Mouse (Mus musculus): ENCODE results near the gene Gm20547. TPM values are rescaled to one million over a fixed set of nuclear protein-coding genes. Genes with fewer than 3 reads are reported as not detected.
"Not testable (repeated sequence)": the region's sequence is repeated elsewhere in the genome, so short reads cannot be mapped to it uniquely, and the experiment has no call there.

Gene Gm20547
- total and polyA plus RNA-seq, 3 experiments, result 0.03 TPM; not detected in 2

GRCm38 (mm10) chr17:34836856-34837221 is 45.0 kb downstream of the Gm20547 start, which contains the start of the genes Stk19 and Dxo (continued):
- TF ChIP-seq MAZ (IDR thresholded peaks at IDR 0.05; ENCODE audit: low read depth, low read length) (peak; percentile 90), MEF2A (IDR thresholded peaks at IDR 0.05; ENCODE audit: extremely low read depth, insufficient replicate concordance, low read depth, low read length, poor library complexity, severe bottlenecking) (no peak), SIN3A (IDR thresholded peaks at IDR 0.05; ENCODE audit: low read length) (peak; percentile 100), NELFE (IDR thresholded peaks at IDR 0.05; ENCODE audit: low read depth, low read length) (peak; percentile 74), RCOR1 (IDR thresholded peaks at IDR 0.05; ENCODE audit: low read depth, low read length) (no peak), CTCF (IDR thresholded peaks at IDR 0.05 in 2 of 3, conservative IDR thresholded peaks at IDR 0.05 in 1 of 3; ENCODE audit: control insufficient read depth in 1 of 3, insufficient read depth in 1 of 3, low read depth in 2 of 3, low read length in 3 of 3, poor library complexity in 1 of 3, severe bottlenecking in 1 of 3) (no peak), ETS1 (IDR thresholded peaks at IDR 0.05; ENCODE audit: low read depth, low read length) (peak; percentile 45), KAT2A (conservative IDR thresholded peaks at IDR 0.05; ENCODE audit: low read depth, low read length) (peak; percentile 83; the same call in 1 of the 2 replicates), TBP (IDR thresholded peaks at IDR 0.05; ENCODE audit: low read depth, low read length) (peak; percentile 48; the same call in 1 of the 2 replicates), GABPA (IDR thresholded peaks at IDR 0.05; ENCODE audit: low read depth, low read length) (0 out of 2 replicates have a peak, but pooled peaks have one; percentile 46), ZMIZ1 (IDR thresholded peaks at IDR 0.05; ENCODE audit: low read depth, low read length) (peak; percentile 79), ZKSCAN1 (IDR thresholded peaks at IDR 0.05; ENCODE audit: low read depth, low read length) (no peak), USF2 (IDR thresholded peaks at IDR 0.05; ENCODE audit: borderline replicate concordance in 1 of 2, insufficient read depth in 1 of 2, low read depth in 1 of 2, low read length in 2 of 2) (no peak), MAX (IDR thresholded peaks at IDR 0.05; ENCODE audit: low read length) (peak; percentile 54; the same call in 1 of the 2 replicates), NRF1 (IDR thresholded peaks at IDR 0.05; ENCODE audit: insufficient read depth, low read depth, low read length, poor library complexity, severe bottlenecking) (peak; percentile 36; the same call in 1 of the 2 replicates), TAL1 (IDR thresholded peaks at IDR 0.05; ENCODE audit: low read length) (no peak), SMC3 (IDR thresholded peaks at IDR 0.05; ENCODE audit: low read depth, low read length) (no peak), MAFK (IDR thresholded peaks at IDR 0.05; ENCODE audit: borderline replicate concordance, low read depth, low read length) (no peak), ZNF384 (IDR thresholded peaks at IDR 0.05; ENCODE audit: low read depth, low read length) (no peak)

GRCm38 (mm10) chr17:34836155-34836855 is 45.5 kb downstream of the Gm20547 start:
- peak overlapping the region; percentile 51 for H3K27ac ChIP-seq (ENCODE audit: control insufficient read depth, low read depth, low read length)
- DNase-seq (ENCODE audit: low read depth, low spot score), result no peak

GRCm38 (mm10) chr17:34830776-34831175 is 51.1 kb downstream of the Gm20547 start:
- H3K4me1 ChIP-seq (ENCODE audit: control insufficient read depth in 1 of 2, insufficient read depth in 2 of 2, low read length in 2 of 2); H3K79me2 ChIP-seq (ENCODE audit: control insufficient read depth, insufficient read depth, low read length, poor library complexity); DNase-seq (ENCODE audit: low read depth, low spot score); H3K36me3 ChIP-seq (ENCODE audit: control insufficient read depth in 1 of 2, insufficient read depth in 2 of 2, low read length in 2 of 2); H3K27ac ChIP-seq (ENCODE audit: control insufficient read depth, low read depth, low read length); H3K9ac ChIP-seq (ENCODE audit: control insufficient read depth, low read depth, low read length, poor library complexity, severe bottlenecking); H3K27me3 ChIP-seq (ENCODE audit: control insufficient read depth in 1 of 2, insufficient read depth in 2 of 2, low read length in 2 of 2); H3K4me3 ChIP-seq (ENCODE audit: control insufficient read depth in 1 of 2, insufficient read depth in 1 of 2, low read depth in 2 of 2, low read length in 2 of 2); H3K9me3 ChIP-seq (replicated peaks; ENCODE audit: insufficient read depth, low read length): not testable (repeated sequence)

More at GRCm38 (mm10) chr17:34836155-34836855, 45.5 kb downstream of the Gm20547 start:
- peak overlapping the region; percentile 91 to 96 for H3K4me3 ChIP-seq (ENCODE audit: control insufficient read depth in 1 of 2, insufficient read depth in 1 of 2, low read depth in 2 of 2, low read length in 2 of 2)
- peaks cover 7% of the 10 kb centered on the region for H3K79me2 ChIP-seq (ENCODE audit: control insufficient read depth, insufficient read depth, low read length, poor library complexity)
- TF ChIP-seq MYC (IDR thresholded peaks at IDR 0.05; ENCODE audit: low read depth, low read length), result no peak
- no peak for TF ChIP-seq CTCF (IDR thresholded peaks at IDR 0.05 in 2 of 3, conservative IDR thresholded peaks at IDR 0.05 in 1 of 3; ENCODE audit: control insufficient read depth in 1 of 3, insufficient read depth in 1 of 3, low read depth in 2 of 3, low read length in 3 of 3, poor library complexity in 1 of 3, severe bottlenecking in 1 of 3)
- TF ChIP-seq MYB (IDR thresholded peaks at IDR 0.05; ENCODE audit: low read depth, low read length), result no peak; the same call in 1 of the 2 replicates
- TF ChIP-seq NRF1 (IDR thresholded peaks at IDR 0.05; ENCODE audit: insufficient read depth, low read depth, low read length, poor library complexity, severe bottlenecking), result no peak
- no peak for TF ChIP-seq MEF2A (IDR thresholded peaks at IDR 0.05; ENCODE audit: extremely low read depth, insufficient replicate concordance, low read depth, low read length, poor library complexity, severe bottlenecking)
- no peak for TF ChIP-seq POLR2AphosphoS5 (IDR thresholded peaks at IDR 0.05; ENCODE audit: borderline replicate concordance, low read depth, low read length)
- no peak for TF ChIP-seq MXI1 (IDR thresholded peaks at IDR 0.05; ENCODE audit: low read depth, low read length)
- no peak for TF ChIP-seq GABPA (IDR thresholded peaks at IDR 0.05; ENCODE audit: low read depth, low read length)
- no peak for TF ChIP-seq ZNF384 (IDR thresholded peaks at IDR 0.05; ENCODE audit: low read depth, low read length)
- TF ChIP-seq TCF12 (IDR thresholded peaks at IDR 0.05; ENCODE audit: low read depth, low read length), result no peak
- no peak for TF ChIP-seq POLR2A (IDR thresholded peaks at IDR 0.05; ENCODE audit: control insufficient read depth in 1 of 2, insufficient read depth in 1 of 2, low read depth in 1 of 2, low read length in 2 of 2, poor library complexity in 1 of 2)
- TF ChIP-seq EP300 (IDR thresholded peaks at IDR 0.05; ENCODE audit: low read depth in 1 of 2, low read length in 2 of 2), result no peak
- TF ChIP-seq SIN3A (IDR thresholded peaks at IDR 0.05; ENCODE audit: low read length), result no peak
- TF ChIP-seq MAX (IDR thresholded peaks at IDR 0.05; ENCODE audit: low read length), result no peak
- TF ChIP-seq SMC3 (IDR thresholded peaks at IDR 0.05; ENCODE audit: low read depth, low read length), result no peak
- TF ChIP-seq JUND (IDR thresholded peaks at IDR 0.05; ENCODE audit: low read depth, low read length), result no peak
- no peak for TF ChIP-seq RAD21 (IDR thresholded peaks at IDR 0.05; ENCODE audit: low read depth, low read length)
- H3K9me3 ChIP-seq (replicated peaks; ENCODE audit: insufficient read depth, low read length), result no peaks in the 10 kb centered on the region
- no peaks in the 10 kb centered on the region for H3K27me3 ChIP-seq (ENCODE audit: control insufficient read depth in 1 of 2, insufficient read depth in 2 of 2, low read length in 2 of 2)
- no peaks in the 10 kb centered on the region; a peak in 2 of 4 replicates for H3K36me3 ChIP-seq (ENCODE audit: control insufficient read depth in 1 of 2, insufficient read depth in 2 of 2, low read length in 2 of 2)
- peak overlapping the region; percentile 82 for H3K9ac ChIP-seq (ENCODE audit: control insufficient read depth, low read depth, low read length, poor library complexity, severe bottlenecking)
- peaks cover 0 to 8% of the 10 kb centered on the region in 2 experiments; a peak in 2 of 4 replicates for H3K4me1 ChIP-seq (ENCODE audit: control insufficient read depth in 1 of 2, insufficient read depth in 2 of 2, low read length in 2 of 2)

Measured in MEL (cell line).